Mouse (Mus musculus) layer of hippocampus, adult 11-12 months (tissue): ENCODE measurements around the gene Cypt15.
A peak's percentile ranks its signal among the peaks of the same experiment; 100 is the strongest.
"Not testable (repeated sequence)": the region's sequence is repeated elsewhere in the genome, so short reads cannot be mapped to it uniquely, and the experiment has no call there.

ENCODE experiments used
- DNase-seq: peaks from one replicate; pipeline ENCODE4 v3.0.0; 2022; ENCODE audit warnings: low spot score

Gene Cypt15

DNA sequence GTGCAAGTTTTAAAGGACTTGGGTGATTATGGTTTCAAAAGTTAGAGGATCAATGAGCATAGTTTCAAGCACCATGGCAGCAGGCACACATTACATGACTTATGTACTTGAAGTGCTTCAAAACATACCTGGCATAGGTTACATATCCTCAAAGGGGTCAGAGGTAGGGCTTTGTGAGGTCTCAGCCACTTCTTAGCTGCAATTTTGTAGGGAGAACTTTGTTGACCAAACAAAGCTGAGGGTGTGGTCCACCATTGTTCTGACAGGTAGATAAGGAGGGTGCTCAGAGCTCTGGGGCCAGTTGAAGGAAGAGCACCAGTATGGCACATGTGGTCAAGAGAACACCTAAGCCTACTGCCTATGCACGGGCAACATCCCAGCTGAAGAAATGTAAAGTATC is at the start of gene Cypt15:
TSS of gene Cypt15 (plus strand) at position 301 of the 400 bp plus-strand sequence.
- not testable (repeated sequence) for DNase-seq

DNA sequence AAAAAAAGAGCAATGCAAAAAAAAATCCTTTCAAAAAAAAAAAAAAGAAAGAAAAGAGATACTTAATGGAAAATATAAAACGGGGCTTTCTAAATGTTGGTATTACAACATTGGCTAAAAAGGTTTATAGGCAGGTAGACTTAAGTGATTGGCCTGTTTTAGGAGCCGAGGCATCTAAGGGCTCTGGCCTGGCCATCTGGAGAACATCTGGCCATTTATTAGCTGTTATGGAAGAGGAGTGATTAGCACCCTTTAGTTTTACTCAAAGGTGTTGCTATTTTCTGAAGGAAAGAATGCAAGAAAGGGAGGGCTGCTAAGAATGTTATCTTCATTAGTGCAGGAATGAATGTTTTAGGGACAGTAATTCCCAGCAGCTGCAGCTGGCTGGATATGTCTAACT is 24.9 kb downstream of the Cypt15 start:
- no peak for DNase-seq

DNA sequence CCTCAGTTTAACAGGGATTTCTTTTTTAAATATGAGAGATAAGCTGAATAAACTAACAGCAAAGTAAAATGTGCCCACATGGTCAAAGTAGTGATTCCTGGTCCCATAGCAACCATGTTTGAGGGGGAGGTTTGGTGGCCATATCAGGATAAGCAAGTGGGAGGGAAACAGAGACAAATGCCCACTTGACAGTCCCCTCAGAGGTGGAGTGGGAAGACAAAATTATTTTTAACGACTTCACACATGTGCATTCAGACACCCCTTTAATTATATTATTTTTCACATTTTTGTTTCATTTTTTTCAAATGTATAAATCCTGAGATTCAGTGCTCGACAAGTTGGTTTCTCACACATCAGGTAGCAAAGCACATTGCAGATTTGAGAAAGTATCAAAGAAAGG is 32.8 kb downstream of the Cypt15 start:
- DNase-seq = peak; percentile 2

DNA sequence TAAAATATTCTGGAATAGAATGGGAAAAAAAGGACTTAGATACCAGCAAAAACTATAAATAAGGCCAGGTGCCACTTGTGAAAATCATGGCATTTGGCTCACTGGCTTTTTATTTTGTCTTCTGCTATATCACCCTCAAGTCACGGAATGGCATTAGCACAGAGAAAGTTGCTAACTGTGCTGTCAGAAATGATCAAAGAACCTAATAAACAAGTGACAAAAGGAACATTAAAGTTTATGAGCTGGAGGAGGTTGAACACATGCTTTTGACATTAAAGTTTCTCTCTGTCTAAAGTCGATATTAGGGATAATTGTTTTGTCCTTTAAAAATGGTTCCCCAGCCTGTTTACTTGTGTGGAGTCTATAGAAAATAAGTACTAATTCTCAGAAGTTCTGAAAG is 37.7 kb downstream of the Cypt15 start:
- DNase-seq = no peak
